Mouse (Mus musculus): ENCODE data around the gene 4933416C03Rik.

GRCm38 (mm10) chr10:116078636-116079035, 35.1 kb downstream of the 4933416C03Rik start:
- TF ChIP-seq POLR2A (IDR thresholded peaks at IDR 0.05; ENCODE audit: insufficient read length, low read depth) (no peak), TCF12 (IDR thresholded peaks at IDR 0.05; ENCODE audit: insufficient read depth, poor library complexity, severe bottlenecking) (no peak), POLR2AphosphoS2 (IDR thresholded peaks at IDR 0.05; ENCODE audit: insufficient read length, low read depth) (no peak), CEBPB (IDR thresholded peaks at IDR 0.05; ENCODE audit: insufficient read depth, poor library complexity, severe bottlenecking) (no peak), USF1 (IDR thresholded peaks at IDR 0.05; ENCODE audit: low read depth) (no peak), MAX (IDR thresholded peaks at IDR 0.05; ENCODE audit: low read depth) (no peak), E2F4 (IDR thresholded peaks at IDR 0.05; ENCODE audit: insufficient read depth) (no peak), SRF (IDR thresholded peaks at IDR 0.05; ENCODE audit: control insufficient read depth, insufficient read length, low read depth) (no peak), MYOD1 (IDR thresholded peaks at IDR 0.05; ENCODE audit: control insufficient read depth in 1 of 3, insufficient read length in 2 of 3, low read depth in 2 of 3) (no peak), TCF3 (IDR thresholded peaks at IDR 0.05; ENCODE audit: insufficient read length, low read depth) (no peak), MYOG (IDR thresholded peaks at IDR 0.05; ENCODE audit: control insufficient read depth in 1 of 3, insufficient read depth in 1 of 3, insufficient read length in 2 of 3, low read depth in 2 of 3) (no peak)
